Mouse (Mus musculus): Measurements from ENCODE around the gene Rdh14. TPM values are rescaled to one million over a fixed set of nuclear protein-coding genes. Genes with fewer than 3 reads are reported as not detected.

The Rdh14 gene
- polyA plus RNA-seq, 1 experiment from 2014 or later: 19.2 TPM

GRCm38 (mm10) chr12:10439483-10440235 lies 49.1 kb downstream of the Rdh14 start:
- Histone ChIP-seq H3K4me3 (ENCODE audit: inconsistent target) (no peak overlapping the region), H3K36me3 (ENCODE audit: inconsistent target) (no peaks in the 10 kb centered on the region), H3K79me2 (ENCODE audit: inconsistent target) (no peaks in the 10 kb centered on the region), H3K27ac (no peak overlapping the region)
- WGBS (ENCODE audit: missing documents): 73% methylated on average over 14 of the region's 14 CpGs

Other genes starting within 250 kb of the Rdh14 start
- not detected in 3 replicates for gene Nt5c1b, start 20.8 kb upstream of the Rdh14 start, polyA plus RNA-seq (2018)